Mouse (Mus musculus): ENCODE measurements around the gene Il16. TPM values are rescaled to one million over a fixed set of nuclear protein-coding genes. Genes with fewer than 3 reads are reported as not detected.

Il16 gene
- polyA plus RNA-seq, 1 experiment from 2014 or later: 4.5 TPM

GRCm38 (mm10) chr7:83731297-83731696 is 14.2 kb downstream of the Il16 start:
- Histone ChIP-seq H3K9me3 (ENCODE audit: control insufficient read depth, low read length) (no peaks in the 10 kb centered on the region), H3K9ac (ENCODE audit: low read depth, low read length) (no peak overlapping the region), H3K4me2 (no peak overlapping the region), H3K4me3 (ENCODE audit: low read depth, low read length) (no peak overlapping the region), H3K36me3 (ENCODE audit: control insufficient read depth, insufficient read depth, low read length) (no peaks in the 10 kb centered on the region), H3K4me1 (replicated peaks; ENCODE audit: control insufficient read depth, insufficient read depth, low read length) (no peaks in the 10 kb centered on the region), H3K27me3 (replicated peaks; ENCODE audit: control insufficient read depth, insufficient read depth, low read length) (no peaks in the 10 kb centered on the region), H3K27ac (ENCODE audit: low read depth, low read length) (no peak overlapping the region)
- no peak for ATAC-seq (replicated peaks; ENCODE audit: low FRiP score)
- 78% methylated on average over 6 of the region's 6 CpGs for WGBS
- DNase-seq (ENCODE audit: low spot score): no peak

GRCm38 (mm10) chr7:83726936-83727632 is 18.4 kb downstream of the Il16 start:
- H3K9ac ChIP-seq (ENCODE audit: low read depth, low read length): no peak overlapping the region
- no peak overlapping the region for H3K27ac ChIP-seq (ENCODE audit: low read depth, low read length)
- no peaks in the 10 kb centered on the region for H3K4me1 ChIP-seq (replicated peaks; ENCODE audit: control insufficient read depth, insufficient read depth, low read length)
- H3K9me3 ChIP-seq (ENCODE audit: control insufficient read depth, low read length): no peaks in the 10 kb centered on the region
- ATAC-seq (replicated peaks; ENCODE audit: low FRiP score) (no peak), DNase-seq (ENCODE audit: low spot score) (no peak)
- WGBS: 63% methylated on average over 5 of the region's 5 CpGs
- H3K4me2 ChIP-seq: no peak overlapping the region
- H3K27me3 ChIP-seq (replicated peaks; ENCODE audit: control insufficient read depth, insufficient read depth, low read length): no peaks in the 10 kb centered on the region
- H3K36me3 ChIP-seq (ENCODE audit: control insufficient read depth, insufficient read depth, low read length): no peaks in the 10 kb centered on the region
- H3K4me3 ChIP-seq (ENCODE audit: low read depth, low read length): no peak overlapping the region

- no peak overlapping the region for H3K27ac ChIP-seq (ENCODE audit: low read depth, low read length)
- H3K4me1 ChIP-seq (replicated peaks; ENCODE audit: control insufficient read depth, insufficient read depth, low read length): no peaks in the 10 kb centered on the region
- no peak overlapping the region for H3K4me3 ChIP-seq (ENCODE audit: low read depth, low read length)
- DNase-seq (ENCODE audit: low spot score): no peak
- no peak overlapping the region for H3K9ac ChIP-seq (ENCODE audit: low read depth, low read length)
- H3K4me2 ChIP-seq: no peak overlapping the region
- no peak for ATAC-seq (replicated peaks; ENCODE audit: low FRiP score)
- no peaks in the 10 kb centered on the region for H3K36me3 ChIP-seq (ENCODE audit: control insufficient read depth, insufficient read depth, low read length)
- no peaks in the 10 kb centered on the region for H3K27me3 ChIP-seq (replicated peaks; ENCODE audit: control insufficient read depth, insufficient read depth, low read length)
- H3K9me3 ChIP-seq (ENCODE audit: control insufficient read depth, low read length): no peaks in the 10 kb centered on the region
Measured at GRCm38 (mm10) chr7:83725801-83726200, 19.7 kb downstream of the Il16 start.

GRCm38 (mm10) chr7:83724541-83724940 is 21.0 kb downstream of the Il16 start:
- Histone ChIP-seq H3K9me3 (ENCODE audit: control insufficient read depth, low read length) (no peaks in the 10 kb centered on the region), H3K4me1 (replicated peaks; ENCODE audit: control insufficient read depth, insufficient read depth, low read length) (no peaks in the 10 kb centered on the region), H3K4me2 (no peak overlapping the region), H3K9ac (ENCODE audit: low read depth, low read length) (no peak overlapping the region), H3K27ac (ENCODE audit: low read depth, low read length) (no peak overlapping the region), H3K36me3 (ENCODE audit: control insufficient read depth, insufficient read depth, low read length) (no peaks in the 10 kb centered on the region), H3K4me3 (ENCODE audit: low read depth, low read length) (no peak overlapping the region), H3K27me3 (replicated peaks; ENCODE audit: control insufficient read depth, insufficient read depth, low read length) (no peaks in the 10 kb centered on the region)
- WGBS: 57% methylated on average over 2 of the region's 2 CpGs
- ATAC-seq (replicated peaks; ENCODE audit: low FRiP score) (no peak; the same call in 1 of the 2 replicates), DNase-seq (ENCODE audit: low spot score) (no peak)

GRCm38 (mm10) chr7:83723954-83724353 is 21.6 kb downstream of the Il16 start:
- Histone ChIP-seq H3K9me3 (ENCODE audit: control insufficient read depth, low read length) (no peaks in the 10 kb centered on the region), H3K9ac (ENCODE audit: low read depth, low read length) (no peak overlapping the region), H3K27me3 (replicated peaks; ENCODE audit: control insufficient read depth, insufficient read depth, low read length) (no peaks in the 10 kb centered on the region), H3K4me2 (no peak overlapping the region), H3K4me1 (replicated peaks; ENCODE audit: control insufficient read depth, insufficient read depth, low read length) (no peaks in the 10 kb centered on the region), H3K4me3 (ENCODE audit: low read depth, low read length) (no peak overlapping the region), H3K36me3 (ENCODE audit: control insufficient read depth, insufficient read depth, low read length) (no peaks in the 10 kb centered on the region), H3K27ac (ENCODE audit: low read depth, low read length) (no peak overlapping the region)
- ATAC-seq (replicated peaks; ENCODE audit: low FRiP score): no peak
- no peak for DNase-seq (ENCODE audit: low spot score)

GRCm38 (mm10) chr7:83723221-83723620 is 22.3 kb downstream of the Il16 start:
- no peak overlapping the region for H3K4me2 ChIP-seq
- no peaks in the 10 kb centered on the region for H3K4me1 ChIP-seq (replicated peaks; ENCODE audit: control insufficient read depth, insufficient read depth, low read length)
- no peak overlapping the region for H3K9ac ChIP-seq (ENCODE audit: low read depth, low read length)
- H3K27ac ChIP-seq (ENCODE audit: low read depth, low read length): no peak overlapping the region
- H3K36me3 ChIP-seq (ENCODE audit: control insufficient read depth, insufficient read depth, low read length): no peaks in the 10 kb centered on the region
- no peaks in the 10 kb centered on the region for H3K9me3 ChIP-seq (ENCODE audit: control insufficient read depth, low read length)
- H3K4me3 ChIP-seq (ENCODE audit: low read depth, low read length): no peak overlapping the region
- H3K27me3 ChIP-seq (replicated peaks; ENCODE audit: control insufficient read depth, insufficient read depth, low read length): no peaks in the 10 kb centered on the region
- no peak for ATAC-seq (replicated peaks; ENCODE audit: low FRiP score)
- WGBS: 82% methylated on average over 8 of the region's 8 CpGs
- no peak for DNase-seq (ENCODE audit: low spot score)

GRCm38 (mm10) chr7:83722485-83722884 is 23.0 kb downstream of the Il16 start:
- WGBS: 53% methylated on average over 14 of the region's 14 CpGs
- no peak for ATAC-seq (replicated peaks; ENCODE audit: low FRiP score)

GRCm38 (mm10) chr7:83720231-83720630 is 25.3 kb downstream of the Il16 start:
- ATAC-seq (replicated peaks; ENCODE audit: low FRiP score) (no peak), DNase-seq (ENCODE audit: low spot score) (no peak)
- Histone ChIP-seq H3K4me3 (ENCODE audit: low read depth, low read length) (no peak overlapping the region), H3K4me2 (no peak overlapping the region), H3K9ac (ENCODE audit: low read depth, low read length) (no peak overlapping the region), H3K4me1 (replicated peaks; ENCODE audit: control insufficient read depth, insufficient read depth, low read length) (no peaks in the 10 kb centered on the region), H3K9me3 (ENCODE audit: control insufficient read depth, low read length) (no peaks in the 10 kb centered on the region), H3K36me3 (ENCODE audit: control insufficient read depth, insufficient read depth, low read length) (no peaks in the 10 kb centered on the region), H3K27me3 (replicated peaks; ENCODE audit: control insufficient read depth, insufficient read depth, low read length) (no peaks in the 10 kb centered on the region), H3K27ac (ENCODE audit: low read depth, low read length) (no peak overlapping the region)
- WGBS: 49% methylated on average over 8 of the region's 8 CpGs

More at GRCm38 (mm10) chr7:83722485-83722884, 23.0 kb downstream of the Il16 start:
- H3K4me2 ChIP-seq: no peak overlapping the region
- H3K4me3 ChIP-seq (ENCODE audit: low read depth, low read length): no peak overlapping the region
- no peak overlapping the region for H3K27ac ChIP-seq (ENCODE audit: low read depth, low read length)
- no peaks in the 10 kb centered on the region for H3K4me1 ChIP-seq (replicated peaks; ENCODE audit: control insufficient read depth, insufficient read depth, low read length)
- H3K36me3 ChIP-seq (ENCODE audit: control insufficient read depth, insufficient read depth, low read length): no peaks in the 10 kb centered on the region
- H3K9ac ChIP-seq (ENCODE audit: low read depth, low read length): no peak overlapping the region
- no peak for DNase-seq (ENCODE audit: low spot score)
- H3K27me3 ChIP-seq (replicated peaks; ENCODE audit: control insufficient read depth, insufficient read depth, low read length): no peaks in the 10 kb centered on the region
- H3K9me3 ChIP-seq (ENCODE audit: control insufficient read depth, low read length): no peaks in the 10 kb centered on the region

- no peak overlapping the region for H3K27ac ChIP-seq (ENCODE audit: low read depth, low read length)
- H3K9me3 ChIP-seq (ENCODE audit: control insufficient read depth, low read length): no peaks in the 10 kb centered on the region
- 75% methylated on average over 5 of the region's 5 CpGs for WGBS
- H3K36me3 ChIP-seq (ENCODE audit: control insufficient read depth, insufficient read depth, low read length): no peaks in the 10 kb centered on the region
- no peak overlapping the region for H3K4me2 ChIP-seq
- ATAC-seq (replicated peaks; ENCODE audit: low FRiP score) (no peak), DNase-seq (ENCODE audit: low spot score) (no peak)
- H3K27me3 ChIP-seq (replicated peaks; ENCODE audit: control insufficient read depth, insufficient read depth, low read length): no peaks in the 10 kb centered on the region
- no peaks in the 10 kb centered on the region for H3K4me1 ChIP-seq (replicated peaks; ENCODE audit: control insufficient read depth, insufficient read depth, low read length)
- H3K9ac ChIP-seq (ENCODE audit: low read depth, low read length): no peak overlapping the region
- no peak overlapping the region for H3K4me3 ChIP-seq (ENCODE audit: low read depth, low read length)
Measured at GRCm38 (mm10) chr7:83717021-83717725, 28.4 kb downstream of the Il16 start.

Data from liver, embryonic 11.5 days (tissue).